Mouse (Mus musculus) liver (tissue): ENCODE results near the gene Tgif1.

Experiments used
- DNase-seq: peaks from one replicate; pipeline ENCODE4 v3.0.0-alpha.2; 2020; ENCODE audit warnings: mixed read lengths

The Tgif1 gene

GRCm38 (mm10) chr17:70797773-70798045, 55.6 kb downstream of the Tgif1 start:
- no peak for DNase-seq

DNA sequence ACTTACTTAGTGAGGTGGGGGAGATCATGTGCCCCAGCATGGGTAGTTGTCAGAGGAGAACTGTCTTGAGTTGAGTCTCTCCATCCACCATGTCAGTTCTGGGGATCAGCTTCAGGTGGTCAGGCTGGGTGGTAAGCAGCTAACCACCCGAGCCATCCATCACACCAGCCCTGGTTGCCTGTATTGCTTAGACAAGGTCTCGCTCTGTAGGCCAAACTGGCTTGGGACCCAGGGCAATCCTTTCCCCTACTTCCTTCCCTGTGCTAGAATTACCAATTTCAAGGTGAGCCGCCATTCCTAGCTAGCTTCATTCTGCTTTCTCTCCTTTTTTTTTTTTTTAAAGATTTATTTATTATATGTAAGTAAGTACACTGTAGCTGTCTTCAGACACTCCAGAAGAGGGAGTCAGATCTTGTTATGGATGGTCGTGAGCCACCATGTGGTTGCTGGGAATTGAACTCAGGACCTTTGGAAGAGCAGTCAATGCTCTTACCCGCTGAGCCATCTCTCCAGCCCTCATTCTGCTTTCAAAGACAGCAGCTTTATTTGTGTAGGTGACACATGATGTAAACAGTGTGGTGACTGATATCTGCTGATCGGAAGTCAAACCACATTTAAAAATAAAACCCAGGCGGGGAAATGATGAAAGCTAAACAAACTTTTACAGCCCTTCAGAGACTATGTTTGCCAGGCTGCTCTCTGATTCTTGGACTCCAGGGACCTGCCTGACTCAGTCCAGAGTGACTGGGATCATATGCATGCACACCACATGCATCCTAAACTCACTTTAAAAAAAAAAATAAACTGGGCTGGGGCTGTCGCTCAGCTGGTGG, 56.2 kb downstream of the Tgif1 start:
- no peak for DNase-seq

DNA sequence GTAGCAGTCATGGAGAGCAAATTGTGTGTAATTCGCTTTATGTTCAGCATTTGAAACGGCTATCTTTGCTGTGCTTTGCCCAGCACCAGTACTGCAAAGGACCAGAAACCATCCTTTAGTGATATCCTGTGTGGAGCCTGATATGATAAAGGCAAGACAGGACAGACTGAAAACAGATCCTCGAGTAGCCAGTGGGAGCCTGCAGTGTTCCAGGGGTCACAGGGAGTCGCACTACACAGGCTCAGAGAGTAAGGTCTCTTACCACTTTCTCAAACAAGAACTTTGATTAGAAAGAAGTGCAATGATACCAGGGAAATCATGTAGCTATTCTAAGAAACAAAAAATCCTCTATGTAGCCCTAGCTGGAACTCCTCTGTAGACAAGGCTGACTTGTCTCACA, 58.1 kb downstream of the Tgif1 start:
- no peak for DNase-seq

DNA sequence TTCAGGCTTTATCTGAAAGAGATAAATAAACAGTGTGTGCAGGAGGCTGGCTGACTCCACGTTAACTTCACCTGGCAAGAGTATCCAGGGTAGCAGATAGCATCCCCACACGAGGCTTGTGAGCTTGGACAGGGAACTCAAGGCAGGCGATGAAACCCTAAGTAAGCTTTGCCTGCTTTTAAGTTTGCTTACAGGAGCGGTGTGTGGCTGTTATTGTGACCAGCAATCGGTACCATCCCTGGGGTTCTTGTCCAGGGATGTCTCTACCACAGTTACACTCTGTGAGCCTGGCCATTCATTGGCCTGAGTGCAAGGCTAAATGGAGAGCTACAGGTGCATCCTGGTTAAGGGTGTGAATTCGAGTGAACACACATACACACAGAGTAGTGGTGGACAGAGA, 58.6 kb downstream of the Tgif1 start:
- no peak for DNase-seq

DNA sequence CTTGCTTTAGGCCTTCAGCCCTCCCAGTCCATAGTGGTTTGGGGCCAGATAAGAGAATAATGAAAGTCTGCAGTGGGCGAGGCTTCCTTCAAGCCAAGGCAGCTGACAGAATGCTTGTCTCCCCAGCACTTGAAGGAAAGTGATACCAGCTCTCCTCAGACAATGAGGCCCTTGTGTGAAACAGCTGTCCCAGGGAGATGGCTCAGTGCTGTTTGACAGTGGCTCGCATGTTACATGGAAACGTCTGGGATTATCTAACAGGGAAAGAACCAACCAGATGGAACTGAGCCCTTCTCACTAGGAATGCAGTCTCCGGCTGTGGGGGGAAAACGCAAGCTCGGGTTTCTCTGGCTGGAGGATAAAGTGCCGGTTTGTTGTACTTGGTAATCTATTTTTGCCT, 59.1 kb downstream of the Tgif1 start:
- no peak for DNase-seq
